Mouse (Mus musculus) heart, embryonic 16.5 days (tissue): Measurements from ENCODE around the gene Prc1. TPM values are rescaled to one million over a fixed set of nuclear protein-coding genes. Genes with fewer than 3 reads are reported as not detected.

ENCODE experiments used
- ATAC-seq: fragments of 200-750 bp; cut with Nextera tagmentation; replicated peaks from 2 replicates; pipeline ENCODE4 v1.8.0; 2017; ENCODE audit warnings: moderate number of reproducible peaks; ENCODE audit not compliant: insufficient read depth, low FRiP score; ENCODE audit errors: extremely low read depth
- H3K27ac ChIP-seq: fragments of 300-500 bp; sonication (generic); 2 replicates; pipeline ENCODE4 v1.5.1; 2014; ENCODE audit warnings: mild to moderate bottlenecking, low read length, control low read depth, moderate library complexity
- H3K27me3 ChIP-seq: fragments of 300-500 bp; sonication (generic); 2 replicates; pipeline ENCODE4 v1.6.1; 2014; ENCODE audit warnings: low read length, mixed read lengths; ENCODE audit not compliant: control insufficient read depth, insufficient read depth
- H3K36me3 ChIP-seq: fragments of 300-500 bp; sonication (generic); 2 replicates; pipeline ENCODE4 v1.6.1; 2014; ENCODE audit not compliant: control insufficient read depth, insufficient read depth
- H3K4me1 ChIP-seq: fragments of 300-500 bp; sonication (generic); 2 replicates; pipeline ENCODE4 v1.6.1; 2014; ENCODE audit warnings: low read length, mixed read lengths; ENCODE audit not compliant: control insufficient read depth, insufficient read depth
- H3K4me2 ChIP-seq: fragments of 300-500 bp; sonication (generic); 2 replicates; pipeline ENCODE4 v1.6.1; 2014; ENCODE audit warnings: low read depth, mild to moderate bottlenecking, control low read depth, low read length
- H3K4me3 ChIP-seq: fragments of 300-500 bp; sonication (generic); 2 replicates; pipeline ENCODE4 v1.5.1; 2014; ENCODE audit warnings: mild to moderate bottlenecking, control low read depth, low read length
- H3K9ac ChIP-seq: fragments of 300-500 bp; sonication (generic); 2 replicates; pipeline ENCODE4 v1.6.1; 2014; ENCODE audit warnings: low read length, control low read depth
- H3K9me3 ChIP-seq: fragments of 300-500 bp; sonication (generic); replicated peaks from 2 replicates; pipeline ENCODE4 v1.6.1; 2016; ENCODE audit warnings: low read length; ENCODE audit not compliant: control insufficient read depth
- WGBS: fragments of 180-500 bp; shearing (Covaris S2); extraction: QIAGEN DNeasy Blood & Tissue Kit; methylation state at CpG from one replicate; pipeline ENCODE4 v1.1.7; 2014; 5-methylcytosine and 5-hydroxymethylcytosine counted together
- polyA plus RNA-seq: library from polyadenylated mRNA; unstranded; fragments of >200 nt; fragmentation: Nextera tagmentation; extraction: Ambion mirVana; gene quantifications from 2 replicates; pipeline ENCODE4 v1.2.1, GENCODE M21; 2015

Gene Prc1
- polyA plus RNA-seq, 1 experiment from 2014 or later: 164 TPM

DNA sequence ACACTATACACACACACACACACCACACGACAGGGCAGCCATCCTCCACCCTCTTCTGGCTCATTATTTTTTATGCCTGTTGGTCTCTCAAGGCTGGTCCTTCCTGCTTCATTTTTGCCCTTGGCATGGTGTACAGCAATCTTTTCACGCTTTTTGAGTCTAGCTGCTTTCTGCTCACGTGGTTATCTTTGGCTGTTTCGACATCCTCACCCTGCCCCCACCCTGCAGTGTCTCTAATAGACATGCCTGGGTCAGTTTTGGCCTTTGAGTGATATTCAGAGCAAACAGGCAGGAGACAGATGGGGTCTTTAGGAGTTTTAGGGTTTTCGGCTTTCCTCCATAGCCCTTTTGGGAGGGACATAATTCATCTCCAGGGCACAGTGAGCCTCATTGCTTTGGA lies 52.6 kb downstream of the Prc1 start:
- WGBS: 70% methylated on average over 5 of the region's 5 CpGs

DNA sequence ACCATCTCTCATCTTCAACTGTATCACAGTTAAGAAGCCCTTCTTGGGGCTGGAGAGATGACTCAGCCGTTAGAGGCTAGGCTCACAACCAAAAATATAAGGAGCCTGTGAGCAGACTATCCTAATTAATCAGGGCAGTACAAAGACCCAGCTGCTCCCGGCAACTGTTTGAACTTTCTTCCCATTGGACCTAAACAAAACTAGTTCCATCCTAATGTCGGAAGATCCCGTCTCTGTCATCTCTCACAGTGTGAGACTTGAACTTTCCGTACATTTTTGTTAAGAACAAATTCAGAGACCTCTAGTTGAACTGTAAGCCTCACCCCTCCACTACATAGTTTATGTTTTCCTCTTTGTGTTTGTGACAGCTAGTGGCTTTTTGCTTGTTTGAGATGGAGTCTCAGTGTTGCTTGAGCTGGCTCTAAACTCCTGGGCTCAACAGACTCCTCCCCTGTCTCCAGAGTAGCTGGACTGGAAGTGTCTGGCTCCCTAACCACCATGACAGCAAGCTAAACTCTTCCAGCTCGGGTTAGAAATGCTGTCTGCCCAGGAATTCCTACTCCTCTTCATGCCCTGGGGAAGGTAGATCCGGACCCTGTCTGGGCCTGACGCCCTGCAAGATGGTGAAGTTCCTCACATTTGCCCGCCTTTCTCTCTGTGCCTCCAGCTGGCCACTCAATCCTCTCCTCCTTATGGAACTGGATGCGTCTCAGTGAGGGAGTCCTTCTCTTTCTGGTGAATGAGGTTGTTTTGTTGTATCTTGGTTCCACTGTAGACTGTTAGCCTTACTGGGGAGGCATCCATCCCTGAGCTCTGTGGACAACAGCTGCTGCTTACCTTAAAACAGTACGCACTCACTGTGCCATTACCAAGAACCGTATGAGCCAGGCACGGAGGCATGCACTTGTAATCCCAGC lies 53.7 kb downstream of the Prc1 start:
- WGBS: 62% methylated on average over 13 of the region's 13 CpGs
- Histone ChIP-seq H3K4me1 (peaks cover 8% of the 10 kb centered on the region), H3K27ac (peak overlapping the region; percentile 54), H3K4me3 (no peak overlapping the region), H3K9me3 (no peaks in the 10 kb centered on the region), H3K4me2 (no peak overlapping the region), H3K27me3 (no peaks in the 10 kb centered on the region), H3K36me3 (peaks cover 17% of the 10 kb centered on the region; the same call in 1 of the 2 replicates), H3K9ac (no peak overlapping the region)
- no peak for ATAC-seq

More for the DNA sequence above, 52.6 kb downstream of the Prc1 start:
- Histone ChIP-seq H3K27me3 (peaks cover 2% of the 10 kb centered on the region; the same call in 1 of the 2 replicates), H3K9ac (no peak overlapping the region), H3K4me3 (no peak overlapping the region), H3K27ac (no peak overlapping the region), H3K9me3 (no peaks in the 10 kb centered on the region), H3K4me2 (no peak overlapping the region), H3K36me3 (peaks cover 17% of the 10 kb centered on the region; the same call in 1 of the 2 replicates), H3K4me1 (peaks cover 12% of the 10 kb centered on the region)
- no peak for ATAC-seq

GRCm38 (mm10) chr7:80350808-80351207 lies 56.6 kb downstream of the Prc1 start:
- Histone ChIP-seq H3K9me3 (no peaks in the 10 kb centered on the region), H3K27ac (no peak overlapping the region), H3K4me1 (peaks cover 3% of the 10 kb centered on the region), H3K4me3 (no peak overlapping the region), H3K9ac (no peak overlapping the region), H3K36me3 (peaks cover 31% of the 10 kb centered on the region), H3K4me2 (no peak overlapping the region), H3K27me3 (no peaks in the 10 kb centered on the region)
- 49% methylated on average over 2 of the region's 2 CpGs for WGBS
- no peak for ATAC-seq

- no peaks in the 10 kb centered on the region for H3K27me3 ChIP-seq
- peaks cover 38% of the 10 kb centered on the region for H3K36me3 ChIP-seq
- no peak overlapping the region for H3K9ac ChIP-seq
- WGBS: 88% methylated on average over 8 of the region's 8 CpGs
- H3K4me3 ChIP-seq: no peak overlapping the region
- no peak for ATAC-seq
- H3K27ac ChIP-seq: no peak overlapping the region
- no peaks in the 10 kb centered on the region for H3K4me1 ChIP-seq
- no peaks in the 10 kb centered on the region for H3K9me3 ChIP-seq
- no peak overlapping the region for H3K4me2 ChIP-seq
These were observed 58.7 kb downstream of the Prc1 start for GRCm38 (mm10) chr7:80352920-80353319.

DNA sequence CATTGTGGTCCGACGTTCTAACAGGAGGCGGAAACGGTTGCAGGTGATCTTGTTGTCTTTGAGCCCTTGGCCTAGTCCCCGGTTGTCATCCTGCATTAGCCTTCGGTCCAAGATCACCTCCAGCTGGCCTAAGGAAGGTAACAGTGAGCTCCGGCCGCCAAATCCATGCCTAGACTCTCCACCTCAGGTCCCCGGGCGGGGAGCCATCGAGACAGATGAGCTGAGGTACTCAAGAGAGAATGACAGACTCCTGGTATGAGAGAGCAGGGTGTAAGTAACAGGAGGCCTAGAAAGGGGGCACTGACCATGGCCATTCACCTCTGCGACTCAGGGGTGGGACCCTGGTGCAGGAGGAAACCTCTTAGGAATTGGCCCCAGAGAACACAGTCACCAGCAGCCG lies 62.1 kb downstream of the Prc1 start:
- H3K4me3 ChIP-seq: no peak overlapping the region
- H3K36me3 ChIP-seq: peaks cover 48% of the 10 kb centered on the region
- ATAC-seq: no peak
- no peak overlapping the region for H3K4me2 ChIP-seq
- H3K4me1 ChIP-seq: no peaks in the 10 kb centered on the region
- H3K9ac ChIP-seq: no peak overlapping the region
- H3K9me3 ChIP-seq: no peaks in the 10 kb centered on the region; the same call in 1 of the 2 replicates
- no peaks in the 10 kb centered on the region for H3K27me3 ChIP-seq
- H3K27ac ChIP-seq: no peak overlapping the region
- WGBS: 82% methylated on average over 13 of the region's 13 CpGs

DNA sequence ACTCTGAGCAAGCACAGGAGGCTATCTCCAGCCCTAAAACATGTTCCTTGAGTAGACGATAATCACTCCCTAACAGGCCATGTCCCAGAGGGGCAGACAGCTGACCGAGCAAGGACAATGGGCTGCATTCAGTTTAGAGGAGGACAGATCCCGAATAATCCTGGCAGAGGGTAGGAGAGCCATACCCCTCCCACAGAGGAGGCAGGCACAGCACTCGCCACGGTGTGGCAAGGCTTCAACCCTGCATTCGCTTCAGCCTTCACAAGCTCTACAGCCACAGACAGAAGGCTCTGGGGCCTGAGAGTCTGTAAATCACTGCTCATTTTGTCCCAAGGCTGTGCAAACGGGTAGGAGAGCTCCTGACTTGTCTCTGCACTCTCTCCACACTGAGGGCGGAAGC lies 62.9 kb downstream of the Prc1 start:
- no peak overlapping the region for H3K27ac ChIP-seq
- ATAC-seq: no peak
- no peaks in the 10 kb centered on the region for H3K4me1 ChIP-seq
- H3K4me3 ChIP-seq: no peak overlapping the region
- peaks cover 52% of the 10 kb centered on the region for H3K36me3 ChIP-seq
- H3K9ac ChIP-seq: no peak overlapping the region
- 65% methylated on average over 8 of the region's 8 CpGs for WGBS
- no peaks in the 10 kb centered on the region for H3K27me3 ChIP-seq
- no peak overlapping the region for H3K4me2 ChIP-seq
- H3K9me3 ChIP-seq: no peaks in the 10 kb centered on the region; the same call in 1 of the 2 replicates

GRCm38 (mm10) chr7:80358039-80358438 lies 63.8 kb downstream of the Prc1 start:
- H3K27me3 ChIP-seq: no peaks in the 10 kb centered on the region
- H3K4me1 ChIP-seq: no peaks in the 10 kb centered on the region
- WGBS: 52% methylated on average over 4 of the region's 4 CpGs
- H3K9ac ChIP-seq: no peak overlapping the region
- no peak overlapping the region for H3K4me3 ChIP-seq
- no peak for ATAC-seq
- H3K4me2 ChIP-seq: no peak overlapping the region
- H3K36me3 ChIP-seq: peaks cover 60% of the 10 kb centered on the region
- no peak overlapping the region for H3K27ac ChIP-seq
- no peaks in the 10 kb centered on the region; the same call in 1 of the 2 replicates for H3K9me3 ChIP-seq

DNA sequence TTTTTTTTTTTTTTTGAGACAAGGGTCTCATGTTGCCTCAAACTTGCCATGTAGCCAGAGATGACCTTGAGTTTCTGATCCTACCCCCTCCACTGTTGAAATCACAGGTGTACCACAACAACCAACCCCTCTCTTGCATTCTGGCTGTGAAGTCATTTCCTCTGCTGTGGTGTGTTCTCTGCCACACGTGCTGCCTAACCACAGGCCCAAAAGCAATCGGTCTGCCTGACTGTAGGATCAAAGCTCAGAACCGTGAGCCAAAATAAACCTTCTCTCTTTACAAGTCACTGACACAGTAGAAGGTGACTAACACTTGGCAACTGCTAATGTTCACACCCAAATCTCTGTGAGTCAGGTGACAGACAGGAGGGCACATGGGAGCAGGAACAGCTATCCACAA lies 66.2 kb downstream of the Prc1 start:
- no peak for ATAC-seq
- Histone ChIP-seq H3K36me3 (peaks cover 68% of the 10 kb centered on the region), H3K4me1 (no peaks in the 10 kb centered on the region), H3K27me3 (no peaks in the 10 kb centered on the region), H3K4me2 (no peak overlapping the region), H3K27ac (no peak overlapping the region), H3K9ac (no peak overlapping the region), H3K4me3 (no peak overlapping the region), H3K9me3 (no peaks in the 10 kb centered on the region; the same call in 1 of the 2 replicates)
- 36% methylated on average over 3 of the region's 3 CpGs for WGBS

- H3K4me3 ChIP-seq: no peak overlapping the region
- no peaks in the 10 kb centered on the region; the same call in 1 of the 2 replicates for H3K9me3 ChIP-seq
- H3K36me3 ChIP-seq: peaks cover 55% of the 10 kb centered on the region
- 49% methylated on average over 2 of the region's 2 CpGs for WGBS
- H3K4me1 ChIP-seq: peaks cover 25% of the 10 kb centered on the region
- H3K27ac ChIP-seq: no peak overlapping the region
- H3K9ac ChIP-seq: no peak overlapping the region
- no peak for ATAC-seq
- no peak overlapping the region for H3K4me2 ChIP-seq
- no peaks in the 10 kb centered on the region for H3K27me3 ChIP-seq
These were observed 71.5 kb downstream of the Prc1 start for GRCm38 (mm10) chr7:80365759-80366158.
